Comparison of ENCODE assay signal across 8 mouse cellular contexts in the genomic region with DNA sequence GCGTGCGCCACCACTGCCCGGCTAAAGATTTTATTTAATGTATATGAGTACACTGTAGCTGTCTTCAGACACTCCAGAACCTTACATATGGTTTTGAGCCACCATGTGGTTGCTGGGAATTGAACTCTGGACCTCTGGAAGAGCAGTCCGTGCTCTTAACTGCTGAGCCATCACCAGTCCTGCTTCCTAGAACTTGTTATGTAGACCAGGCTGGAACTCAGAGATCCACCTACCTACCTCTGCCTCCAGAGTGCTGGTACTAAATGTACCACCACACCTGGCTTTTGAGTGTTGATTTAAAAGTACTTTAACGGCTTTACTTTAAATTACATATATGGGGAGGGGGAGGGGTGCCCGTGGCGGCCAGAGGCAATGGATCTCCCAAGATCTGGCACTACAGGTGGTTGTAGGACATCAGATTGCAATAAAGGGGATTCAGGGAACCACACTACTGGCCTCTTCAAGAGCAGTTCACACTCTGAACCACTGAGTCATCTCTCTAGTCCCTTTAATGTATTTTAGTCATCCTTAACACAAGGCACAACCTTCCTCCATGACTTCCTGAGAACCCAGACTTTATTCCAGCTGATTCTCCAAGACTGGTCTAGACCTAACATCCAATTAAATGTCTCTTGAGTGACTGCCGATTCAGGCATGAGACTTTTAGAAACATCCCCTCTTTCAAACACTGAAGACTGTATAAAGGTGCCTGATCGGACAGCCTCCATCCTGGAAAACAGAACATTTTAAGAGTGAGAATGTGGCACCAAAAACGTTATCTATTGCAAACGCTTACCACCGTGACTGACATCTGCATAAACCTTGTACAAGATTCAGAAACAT. TPM values are rescaled to one million over a fixed set of nuclear protein-coding genes. Genes with fewer than 3 reads are reported as not detected.
DNase-seq lines count a peak whose midpoint lies in the region; ATAC-seq and TF ChIP-seq lines count a peak whose summit lies in the region.

No protein-coding gene starts in this region.

- 43% methylated on average over 12 of the region's 12 CpGs for WGBS in heart, adult 2 months
- 59% methylated on average over 12 of the region's 12 CpGs for WGBS in forebrain, embryonic 12.5 days
- WGBS in liver, embryonic 14.5 days (ENCODE audit: insufficient replicate concordance): 39% methylated on average over 12 of the region's 12 CpGs

- no peak for TF ChIP-seq POLR2A in heart, adult 2 months (IDR thresholded peaks at IDR 0.05; ENCODE audit: insufficient read depth, low read depth, low read length)

- H3K9ac ChIP-seq in heart, adult 2 months (ENCODE audit: low read depth, low read length): peak overlapping the region; percentile 95; the same call in 1 of the 2 replicates
- peak overlapping the region; percentile 95 for H3K9ac ChIP-seq in forebrain, embryonic 12.5 days
- H3K9ac ChIP-seq in liver, embryonic 14.5 days (replicated peaks): peak overlapping the region; percentile 87

- TF ChIP-seq CTCF in heart, adult 2 months (IDR thresholded peaks at IDR 0.05): no peak
- TF ChIP-seq CTCF in C2C12 (IDR thresholded peaks at IDR 0.05; ENCODE audit: control insufficient read depth, insufficient read depth, insufficient read length): no peak
- TF ChIP-seq CTCF in liver, embryonic 14.5 days (IDR thresholded peaks at IDR 0.05; ENCODE audit: low read depth): no peak

- peaks cover 19% of the 10 kb centered on the region for H3K36me3 ChIP-seq in heart, adult 2 months (ENCODE audit: control insufficient read depth, insufficient read depth, low read length)
- H3K36me3 ChIP-seq in C2C12 (ENCODE audit: control insufficient read depth, insufficient read depth): peaks cover 49% of the 10 kb centered on the region
- H3K36me3 ChIP-seq in forebrain, embryonic 12.5 days (replicated peaks): peaks cover 33% of the 10 kb centered on the region
- H3K36me3 ChIP-seq in liver, embryonic 14.5 days (replicated peaks; ENCODE audit: control insufficient read depth, insufficient read depth, low read depth): peaks cover 40% of the 10 kb centered on the region

- H3K4me2 ChIP-seq in forebrain, embryonic 12.5 days: peak overlapping the region; percentile 79
- peak overlapping the region; percentile 96 for H3K4me2 ChIP-seq in liver, embryonic 14.5 days (ENCODE audit: low read depth)

- peaks cover 59% of the 10 kb centered on the region for H3K79me3 ChIP-seq in C2C12 (ENCODE audit: low read depth)

- H3K27ac ChIP-seq in heart, adult 2 months: peak overlapping the region; percentile 92; the same call in 1 of the 2 replicates
- no peak overlapping the region for H3K27ac ChIP-seq in forebrain, embryonic 12.5 days
- peak overlapping the region; percentile 27 for H3K27ac ChIP-seq in liver, embryonic 14.5 days

- H3K79me2 ChIP-seq in heart, adult 2 months (replicated peaks; ENCODE audit: control insufficient read depth, insufficient read depth, low read length): peaks cover 4% of the 10 kb centered on the region; the same call in 1 of the 2 replicates
- H3K79me2 ChIP-seq in C2C12 (ENCODE audit: control insufficient read depth, insufficient read depth): peaks cover 62% of the 10 kb centered on the region

- H3ac ChIP-seq in C2C12 (ENCODE audit: control insufficient read depth, insufficient read length, low read depth): peak overlapping the region; percentile 100

- no peaks in the 10 kb centered on the region for H3K27me3 ChIP-seq in heart, adult 2 months (ENCODE audit: control insufficient read depth, insufficient read depth, low read length)
- H3K27me3 ChIP-seq in C2C12 (ENCODE audit: control insufficient read depth, insufficient read depth, insufficient read length): no peaks in the 10 kb centered on the region
- H3K27me3 ChIP-seq in forebrain, embryonic 12.5 days: no peaks in the 10 kb centered on the region
- H3K27me3 ChIP-seq in liver, embryonic 14.5 days (ENCODE audit: control insufficient read depth, insufficient read depth, low read length): no peaks in the 10 kb centered on the region

- intact Hi-C loops in heart, adult 2 months (cut with DNase I): loop anchor here (5.0 to 10.0 kb wide), 4 partner anchors 90 to 643 kb away; no protein-coding TSS in a partner anchor

- peak overlapping the region; percentile 94 for H3K4me3 ChIP-seq in heart, adult 2 months
- peak overlapping the region; percentile 95 for H3K4me3 ChIP-seq in C2C12 (ENCODE audit: insufficient read depth, poor library complexity, severe bottlenecking)
- peak overlapping the region; percentile 98 for H3K4me3 ChIP-seq in forebrain, embryonic 12.5 days (replicated peaks)
- H3K4me3 ChIP-seq in liver, embryonic 14.5 days (ENCODE audit: insufficient read depth in 1 of 2, low read depth in 2 of 2, low read length in 2 of 2): peak overlapping the region; percentile 78 to 87

- TF ChIP-seq EP300 in heart, adult 2 months (IDR thresholded peaks at IDR 0.05; ENCODE audit: insufficient read depth, low read depth, low read length): no peak
- no peak for TF ChIP-seq EP300 in liver, embryonic 14.5 days (IDR thresholded peaks at IDR 0.05; ENCODE audit: low read depth)

- peaks cover 9% of the 10 kb centered on the region for H3K4me1 ChIP-seq in heart, adult 2 months (ENCODE audit: control insufficient read depth, insufficient read depth, low read length)
- peaks cover 22% of the 10 kb centered on the region for H3K4me1 ChIP-seq in forebrain, embryonic 12.5 days
- peaks cover 12 to 17% of the 10 kb centered on the region in 2 experiments for H3K4me1 ChIP-seq in liver, embryonic 14.5 days (replicated peaks; ENCODE audit: control insufficient read depth in 2 of 2, insufficient read depth in 2 of 2, low read length in 1 of 2)

- no peak for ATAC-seq in forebrain, embryonic 12.5 days (ENCODE audit: low FRiP score)
- ATAC-seq in liver, embryonic 14.5 days (ENCODE audit: insufficient read depth): no peak

- no peak for DNase-seq in heart, adult 2 months
- no peak for DNase-seq in heart, adult 8-10 months (ENCODE audit: low spot score)
- DNase-seq in liver, embryonic 14.5 days (ENCODE audit: low read depth in 3 of 3, low spot score in 3 of 3): no peak
- no peak for DNase-seq in adrenal gland, adult (ENCODE audit: inconsistent age in 2 of 2, low spot score in 1 of 2)
- no peak for DNase-seq in layer of hippocampus, adult 11-12 months (ENCODE audit: low spot score)
- DNase-seq in frontal cortex, postnatal 14 days (ENCODE audit: low spot score in 2 of 2): no peak

- no peaks in the 10 kb centered on the region for H3K9me3 ChIP-seq in forebrain, embryonic 12.5 days
- H3K9me3 ChIP-seq in liver, embryonic 14.5 days (ENCODE audit: control insufficient read depth, low read length): no peaks in the 10 kb centered on the region

TF ChIP-seq in C2C12, 6 proteins besides CTCF, POLR2A, EP300 and RAD21:
- TF ChIP-seq MYOG (IDR thresholded peaks at IDR 0.05; ENCODE audit: control insufficient read depth, extremely low read depth, insufficient read length) (no peak), MYOD1 (IDR thresholded peaks at IDR 0.05; ENCODE audit: control insufficient read depth, insufficient read length, low read depth) (no peak), CEBPB (IDR thresholded peaks at IDR 0.05; ENCODE audit: low read depth) (no peak), USF1 (IDR thresholded peaks at IDR 0.05; ENCODE audit: low read depth) (no peak), MAX (IDR thresholded peaks at IDR 0.05) (no peak), FOSL1 (IDR thresholded peaks at IDR 0.05; ENCODE audit: insufficient read depth, low read length, poor library complexity, severe bottlenecking) (no peak)

RNA-seq across cellular contexts. Expression of a gene that starts 1.3 kb away (rescaled TPM):
- 10 to 100 TPM; 71.9 to 72.5 TPM for total RNA-seq in heart, adult 2 months (2021)
- polyA plus RNA-seq in heart, adult 2 months (2012; rRNA removed): 32.6 and 52.6 TPM in 2 replicates
- 10 to 100 TPM; 63.4 to 76.0 (median 68.3) TPM for total RNA-seq in heart, adult 8-10 months (2022)
- 283 TPM for polyA plus RNA-seq in C2C12 (2012; fragmentation: generic; extraction: Trizol)
- 379 and 385 TPM in 2 replicates for polyA plus RNA-seq in forebrain, embryonic 12.5 days (2016; fragmentation: Nextera tagmentation; extraction: Ambion mirVana)
- polyA plus RNA-seq in liver, embryonic 14.5 days (2012; rRNA removed): 90.4 and 145 TPM in 2 replicates
- polyA plus RNA-seq in liver, embryonic 14.5 days (2014; fragmentation: Nextera tagmentation; extraction: Ambion mirVana): 83.3 and 83.8 TPM in 2 replicates

RNA-seq across cellular contexts. Expression of a gene that starts 20.2 kb away (rescaled TPM):
- not detected for total RNA-seq in heart, adult 2 months (2021)
- polyA plus RNA-seq in heart, adult 2 months (2012; rRNA removed): 0.31 TPM in 1 of 2 replicates, not detected in the other
- total RNA-seq in heart, adult 8-10 months (2022): not detected
- polyA plus RNA-seq in C2C12 (2012; fragmentation: generic; extraction: Trizol): not detected
- not detected in 2 replicates for polyA plus RNA-seq in forebrain, embryonic 12.5 days (2016; fragmentation: Nextera tagmentation; extraction: Ambion mirVana)
- not detected in 2 replicates for polyA plus RNA-seq in liver, embryonic 14.5 days (2012; rRNA removed)
- polyA plus RNA-seq in liver, embryonic 14.5 days (2014; fragmentation: Nextera tagmentation; extraction: Ambion mirVana): not detected in 2 replicates

RNA-seq across cellular contexts. Expression of a gene that starts 20.3 kb away (rescaled TPM):
- total RNA-seq in heart, adult 2 months (2021): 1 to 10 TPM; 2.4 to 7.0 TPM
- 0.94 and 1.3 TPM in 2 replicates for polyA plus RNA-seq in heart, adult 2 months (2012; rRNA removed)
- 10 to 100 TPM in 1 of 4 experiments, 1 to 10 TPM in 3; 5.4 to 11.7 (median 7.0) TPM for total RNA-seq in heart, adult 8-10 months (2022)
- polyA plus RNA-seq in C2C12 (2012; fragmentation: generic; extraction: Trizol): 0.25 TPM
- polyA plus RNA-seq in forebrain, embryonic 12.5 days (2016; fragmentation: Nextera tagmentation; extraction: Ambion mirVana): 2.6 and 2.7 TPM in 2 replicates
- 14.6 and 15.7 TPM in 2 replicates for polyA plus RNA-seq in liver, embryonic 14.5 days (2012; rRNA removed)
- polyA plus RNA-seq in liver, embryonic 14.5 days (2014; fragmentation: Nextera tagmentation; extraction: Ambion mirVana): 13.1 and 14.9 TPM in 2 replicates
